Mouse (Mus musculus): ENCODE data around the gene Efemp1.

GRCm38 (mm10) chr11:28908908-28909545 is 56.0 kb downstream of the Efemp1 start:
- TF ChIP-seq CTCF (IDR thresholded peaks at IDR 0.05; ENCODE audit: borderline replicate concordance, extremely low read depth, insufficient read depth, insufficient read length) (no peak), POLR2A (IDR thresholded peaks at IDR 0.05; ENCODE audit: borderline replicate concordance, extremely low read depth, insufficient read depth, insufficient read length, poor library complexity, severe bottlenecking) (no peak)
